In genomic region chr17:34981690-34982180, GRCm38 (mm10) we compare ENCODE assay signal across 8 mouse cellular contexts. TPM values are rescaled to one million over a fixed set of nuclear protein-coding genes. Genes with fewer than 3 reads are reported as not detected.
DNase-seq lines count a peak whose midpoint lies in the region; ATAC-seq and TF ChIP-seq lines count a peak whose summit lies in the region.

TSS of gene Lsm2 (plus strand) at chr17:34981862.

- H3K9me3 ChIP-seq in hindbrain, postnatal 0 days (ENCODE audit: low read length): no peaks in the 10 kb centered on the region

- under 1% methylated on average over 56 of the region's 58 CpGs for WGBS in hindbrain, postnatal 0 days

- DNase-seq in WW6 (ENCODE audit: low read depth, low spot score): peak; percentile 80
- peak; percentile 58 to 81 for DNase-seq in cerebellum, postnatal 4 days (ENCODE audit: low spot score in 2 of 2)
- DNase-seq in gastrocnemius, adult 2 months: peak; percentile 94
- DNase-seq in hindbrain, postnatal 0 days (ENCODE audit: low spot score): peak; percentile 95
- DNase-seq in left cerebral cortex, adult 2 months (ENCODE audit: extremely low spot score in 1 of 2, low spot score in 2 of 2): peak; percentile 90
- DNase-seq in right cerebral cortex, adult 2 months (ENCODE audit: low spot score in 2 of 2): peak; percentile 91 to 94
- DNase-seq in urinary bladder, postnatal 14 days (ENCODE audit: low spot score): peak; percentile 92

- intact Hi-C loops in gastrocnemius, adult 2 months (cut with DNase I): loop anchor here (1.0 to 10.0 kb wide), 2 partner anchors 29 to 47 kb away; partner anchors contain the start of gene Neu1
- intact Hi-C loops in left cerebral cortex, adult 2 months (cut with DNase I): loop anchor here (1.0 to 5.0 kb wide), 3 partner anchors 29 to 144 kb away; partner anchors contain the start of genes Dxo and Stk19

- H3K36me3 ChIP-seq in hindbrain, postnatal 0 days (ENCODE audit: insufficient read depth, low read length): peaks cover 15% of the 10 kb centered on the region; the same call in 1 of the 2 replicates

- peak within 1 kb of the TSS; percentile 95 for H3K4me3 ChIP-seq in gastrocnemius, adult 2 months
- peak within 1 kb of the TSS; percentile 79 for H3K4me3 ChIP-seq in hindbrain, postnatal 0 days (ENCODE audit: low read length)
- peak within 1 kb of the TSS; percentile 69 for H3K4me3 ChIP-seq in left cerebral cortex, adult 2 months

- ATAC-seq in hindbrain, postnatal 0 days: peak; percentile 96
- ATAC-seq in megakaryocyte, adult 5-6 weeks (ENCODE audit: poor library complexity, severe bottlenecking): peak; percentile 87

- H3K4me2 ChIP-seq in hindbrain, postnatal 0 days (ENCODE audit: low read depth, low read length): peak within 1 kb of the TSS; percentile 78

- TF ChIP-seq CTCF in gastrocnemius, adult 2 months (IDR thresholded peaks at IDR 0.05): no peak
- no peak for TF ChIP-seq CTCF in hindbrain, postnatal 0 days (IDR thresholded peaks at IDR 0.05; ENCODE audit: low read depth)
- TF ChIP-seq CTCF in left cerebral cortex, adult 2 months (IDR thresholded peaks at IDR 0.05): peak; percentile 15

- H3K27me3 ChIP-seq in hindbrain, postnatal 0 days (ENCODE audit: insufficient read depth, low read length): no peaks in the 10 kb centered on the region

- H3K27ac ChIP-seq in gastrocnemius, adult 2 months: peak within 1 kb of the TSS; percentile 100
- H3K27ac ChIP-seq in hindbrain, postnatal 0 days: peak within 1 kb of the TSS; percentile 94
- peak within 1 kb of the TSS; percentile 92 for H3K27ac ChIP-seq in left cerebral cortex, adult 2 months

- H3K9ac ChIP-seq in hindbrain, postnatal 0 days (replicated peaks; ENCODE audit: low read length): peak within 1 kb of the TSS; percentile 79

- H3K4me1 ChIP-seq in hindbrain, postnatal 0 days (ENCODE audit: insufficient read depth, low read length): peaks cover 7% of the 10 kb centered on the region

RNA-seq across cellular contexts. Expression of gene Lsm2, which starts in this region (rescaled TPM):
- total RNA-seq in gastrocnemius, adult 2 months (2021): 10 to 100 TPM; 15.2 to 17.0 TPM
- total RNA-seq in hindbrain, postnatal 0 days (2014; rRNA removed): 35.5 and 43.1 TPM in 2 replicates
- polyA plus RNA-seq in hindbrain, postnatal 0 days (2015; fragmentation: Nextera tagmentation; extraction: Ambion mirVana): 106 and 110 TPM in 2 replicates
- 10 to 100 TPM; 15.8 to 18.4 TPM for total RNA-seq in left cerebral cortex, adult 2 months (2021)
- total RNA-seq in megakaryocyte, adult 5-6 weeks (2015): 85.8 and 141 TPM in 2 replicates
- total RNA-seq in megakaryocyte, adult 5-6 weeks (2017): 13.2 and 31.2 TPM in 2 replicates

Comparison
In these comparisons a context has a peak if more than half of its experiments do, and no peak if none do; other contexts are left out.
1. Peak in every context shown above with its lines: DNase-seq, ATAC-seq, H3K4me3 ChIP-seq and H3K27ac ChIP-seq.